ENCODE assay signal across 9 mouse cellular contexts in genomic region chr1:189402223-189402943, GRCm38 (mm10). TPM values are rescaled to one million over a fixed set of nuclear protein-coding genes. Genes with fewer than 3 reads are reported as not detected.
A peak's percentile ranks its signal among the peaks of the same experiment; 100 is the strongest.
DNase-seq lines count a peak whose midpoint lies in the region; ATAC-seq lines count a peak whose summit lies in the region.
"Had no signal": no experiment of that assay in that cellular context is flagged by ENCODE, and none has a peak within 500 bp of the region (broad histone marks: within the 10 kb centered on the region; RNA-seq: fewer than 3 reads in every experiment).

TSS of gene Kcnk2 (minus strand) at chr1:189402273.

- no peak within 1 kb of the TSS for H3K4me2 ChIP-seq in hindbrain, embryonic 15.5 days
- H3K4me2 ChIP-seq in midbrain, embryonic 14.5 days (ENCODE audit: low read length), result no peak within 1 kb of the TSS

- peaks cover 25% of the 10 kb centered on the region for H3K4me1 ChIP-seq in embryonic facial prominence, embryonic 10.5 days
- H3K4me1 ChIP-seq in hindbrain, embryonic 15.5 days (replicated peaks), result peaks cover 6% of the 10 kb centered on the region; the same call in 1 of the 2 replicates
- H3K4me1 ChIP-seq in midbrain, embryonic 14.5 days (ENCODE audit: control insufficient read depth, insufficient read depth, low read length), result no peaks in the 10 kb centered on the region

- 39% methylated on average over 14 of the region's 14 CpGs for WGBS in embryonic facial prominence, embryonic 10.5 days
- 64% methylated on average over 14 of the region's 14 CpGs for WGBS in hindbrain, embryonic 15.5 days
- 58% methylated on average over 14 of the region's 14 CpGs for WGBS in midbrain, embryonic 14.5 days

- H3K27me3 ChIP-seq in embryonic facial prominence, embryonic 10.5 days (replicated peaks; ENCODE audit: low read depth, poor library complexity, severe bottlenecking), result no peaks in the 10 kb centered on the region
- no peaks in the 10 kb centered on the region for H3K27me3 ChIP-seq in hindbrain, embryonic 15.5 days
- H3K27me3 ChIP-seq in midbrain, embryonic 14.5 days (ENCODE audit: control insufficient read depth, insufficient read depth, low read length), result no peaks in the 10 kb centered on the region

- no peaks in the 10 kb centered on the region for H3K36me3 ChIP-seq in embryonic facial prominence, embryonic 10.5 days (replicated peaks)
- H3K36me3 ChIP-seq in hindbrain, embryonic 15.5 days, result no peaks in the 10 kb centered on the region
- no peaks in the 10 kb centered on the region for H3K36me3 ChIP-seq in midbrain, embryonic 14.5 days (ENCODE audit: control insufficient read depth, insufficient read depth, low read length)

- ATAC-seq in hindbrain, embryonic 15.5 days (ENCODE audit: low FRiP score, low read depth), result no peak
- ATAC-seq in midbrain, embryonic 14.5 days (ENCODE audit: low FRiP score, low TSS enrichment), result no peak
- ATAC-seq in megakaryocyte-erythroid progenitor cell, adult 5-6 weeks (replicated peaks; ENCODE audit: low FRiP score, low TSS enrichment, poor library complexity, severe bottlenecking), result no peak

- DNase-seq in layer of hippocampus, adult 8-10 months (ENCODE audit: low spot score in 2 of 2), result no peak
- no peak for DNase-seq in layer of hippocampus, adult 11-12 months (ENCODE audit: low spot score)
- peak; percentile 38 for DNase-seq in embryonic facial prominence, embryonic 10.5 days (ENCODE audit: low spot score)
- peak; percentile 12 for DNase-seq in midbrain, embryonic 14.5 days
- no peak for DNase-seq in urinary bladder, adult 2 months (ENCODE audit: low spot score)
- no peak for DNase-seq in spleen, adult 18-20 months
- DNase-seq: gastrocnemius, postnatal 14 days had no signal

- no peak within 1 kb of the TSS for H3K9ac ChIP-seq in hindbrain, embryonic 15.5 days
- no peak within 1 kb of the TSS for H3K9ac ChIP-seq in midbrain, embryonic 14.5 days (replicated peaks; ENCODE audit: low read length)

- peak within 1 kb of the TSS; percentile 65 for H3K27ac ChIP-seq in embryonic facial prominence, embryonic 10.5 days (replicated peaks)
- H3K27ac ChIP-seq in hindbrain, embryonic 15.5 days (replicated peaks), result no peak within 1 kb of the TSS
- no peak within 1 kb of the TSS for H3K27ac ChIP-seq in midbrain, embryonic 14.5 days (replicated peaks; ENCODE audit: low read depth, low read length)

- no peak within 1 kb of the TSS for H3K4me3 ChIP-seq in embryonic facial prominence, embryonic 10.5 days
- H3K4me3 ChIP-seq in hindbrain, embryonic 15.5 days, result no peak within 1 kb of the TSS
- H3K4me3 ChIP-seq in midbrain, embryonic 14.5 days (replicated peaks; ENCODE audit: low read depth, low read length), result no peak within 1 kb of the TSS

- no peaks in the 10 kb centered on the region for H3K9me3 ChIP-seq in embryonic facial prominence, embryonic 10.5 days
- H3K9me3 ChIP-seq in hindbrain, embryonic 15.5 days, result no peaks in the 10 kb centered on the region
- no peaks in the 10 kb centered on the region for H3K9me3 ChIP-seq in midbrain, embryonic 14.5 days (ENCODE audit: control insufficient read depth, low read length)

RNA-seq across cellular contexts. Expression of gene Kcnk2, which starts in this region (rescaled TPM):
- 10 to 100 TPM; 38.1 to 39.9 (median 39.1) TPM for total RNA-seq in layer of hippocampus, adult 8-10 months (2022)
- 1.9 and 3.4 TPM in 2 replicates for polyA plus RNA-seq in embryonic facial prominence, embryonic 10.5 days (2016; fragmentation: Nextera tagmentation; extraction: Ambion mirVana)
- polyA plus RNA-seq in hindbrain, embryonic 15.5 days (2015; fragmentation: Nextera tagmentation; extraction: Ambion mirVana), result 19.8 and 20.2 TPM in 2 replicates
- polyA plus RNA-seq in midbrain, embryonic 14.5 days (2014; fragmentation: Nextera tagmentation; extraction: Ambion mirVana), result 19.4 and 23.8 TPM in 2 replicates
- polyA plus RNA-seq in urinary bladder, adult 2 months (2012; rRNA removed), result 7.5 and 9.6 TPM in 2 replicates
- not detected in 2 replicates for total RNA-seq in megakaryocyte-erythroid progenitor cell, adult 5-6 weeks (2014; fragmentation: Nextera tagmentation)
- total RNA-seq in megakaryocyte-erythroid progenitor cell, adult 5-6 weeks (2017), result not detected in 2 replicates

Comparison
In these comparisons a context has a peak if more than half of its experiments do, and no peak if none do; other contexts are left out.
1. RNA of gene Kcnk2 (total RNA-seq): 38.1 to 39.9 TPM in layer of hippocampus, adult 8-10 months; not detected in megakaryocyte-erythroid progenitor cell, adult 5-6 weeks; every median in the first group is over 10 times any median in the second.
2. DNase-seq: peak in embryonic facial prominence, embryonic 10.5 days (single experiment) and midbrain, embryonic 14.5 days (single experiment); none in layer of hippocampus, adult 8-10 months (0 of 2), layer of hippocampus, adult 11-12 months (single experiment), urinary bladder, adult 2 months (single experiment) and spleen, adult 18-20 months (0 of 2).